Mouse (Mus musculus): ENCODE measurements around the gene Stfa1. TPM values are rescaled to one million over a fixed set of nuclear protein-coding genes. Genes with fewer than 3 reads are reported as not detected.

Gene Stfa1
- not detected for polyA plus RNA-seq (2014; fragmentation: Illumina TruSeq; extraction: RNeasy Lipid Tissue Mini Kit (QIAGEN cat#74804); ENCODE audit: low read depth, low replicate concordance)

DNA sequence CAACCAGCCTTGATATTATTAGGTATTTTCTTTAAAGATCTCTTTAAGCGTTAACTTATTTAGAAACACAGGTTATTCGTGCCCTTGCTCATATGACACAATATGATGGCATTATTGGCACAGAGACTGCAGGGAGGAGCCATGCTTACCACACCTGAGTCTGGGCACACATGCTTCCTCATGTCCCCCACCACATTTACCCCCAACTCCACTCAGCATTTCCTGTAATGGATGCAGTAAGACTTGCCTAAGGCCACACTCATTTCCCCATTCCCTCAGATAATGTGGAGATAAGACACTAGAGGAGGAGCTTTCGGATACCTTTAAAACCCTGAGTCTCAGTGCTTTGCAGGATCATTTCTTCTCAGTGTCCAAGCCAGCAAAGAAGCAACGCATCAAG is at the start of gene Stfa1:
Gene Stfa1 (plus strand): TSS at position 156 of the 400 bp plus-strand sequence.

GRCm38 (mm10) chr16:36334232-36334631 is 57.5 kb downstream of the Stfa1 start, which contains the start of gene BC117090:
Gene BC117090, minus strand, starts transcription at chr16:36334332.

Other genes starting within 250 kb of the Stfa1 start
- gene Wdr5b, start 235.8 kb upstream of the Stfa1 start, polyA plus RNA-seq (2014; fragmentation: Illumina TruSeq; extraction: RNeasy Lipid Tissue Mini Kit (QIAGEN cat#74804); ENCODE audit: low read depth, low replicate concordance), result 5.3 TPM
- 263 TPM for gene Fam162a, start 205.4 kb upstream of the Stfa1 start, polyA plus RNA-seq (2014; fragmentation: Illumina TruSeq; extraction: RNeasy Lipid Tissue Mini Kit (QIAGEN cat#74804); ENCODE audit: low read depth, low replicate concordance)
- 34.3 TPM for gene Ccdc58, start 205.3 kb upstream of the Stfa1 start, polyA plus RNA-seq (2014; fragmentation: Illumina TruSeq; extraction: RNeasy Lipid Tissue Mini Kit (QIAGEN cat#74804); ENCODE audit: low read depth, low replicate concordance)
- not detected for gene Csta1, start 145.7 kb upstream of the Stfa1 start, polyA plus RNA-seq (2014; fragmentation: Illumina TruSeq; extraction: RNeasy Lipid Tissue Mini Kit (QIAGEN cat#74804); ENCODE audit: low read depth, low replicate concordance)
- not detected for gene Stfa2l1, start 120.1 kb upstream of the Stfa1 start, polyA plus RNA-seq (2014; fragmentation: Illumina TruSeq; extraction: RNeasy Lipid Tissue Mini Kit (QIAGEN cat#74804); ENCODE audit: low read depth, low replicate concordance)
- gene Gm5483, start 92.7 kb upstream of the Stfa1 start, polyA plus RNA-seq (2014; fragmentation: Illumina TruSeq; extraction: RNeasy Lipid Tissue Mini Kit (QIAGEN cat#74804); ENCODE audit: low read depth, low replicate concordance), result not detected
- not detected for gene Gm5416, start 66.5 kb upstream of the Stfa1 start, polyA plus RNA-seq (2014; fragmentation: Illumina TruSeq; extraction: RNeasy Lipid Tissue Mini Kit (QIAGEN cat#74804); ENCODE audit: low read depth, low replicate concordance)
- not detected for gene 2010005H15Rik, start 55.5 kb upstream of the Stfa1 start, polyA plus RNA-seq (2014; fragmentation: Illumina TruSeq; extraction: RNeasy Lipid Tissue Mini Kit (QIAGEN cat#74804); ENCODE audit: low read depth, low replicate concordance)
- gene BC117090, start 57.4 kb downstream of the Stfa1 start, polyA plus RNA-seq (2014; fragmentation: Illumina TruSeq; extraction: RNeasy Lipid Tissue Mini Kit (QIAGEN cat#74804); ENCODE audit: low read depth, low replicate concordance), result not detected
- gene BC100530, start 90.8 kb downstream of the Stfa1 start, polyA plus RNA-seq (2014; fragmentation: Illumina TruSeq; extraction: RNeasy Lipid Tissue Mini Kit (QIAGEN cat#74804); ENCODE audit: low read depth, low replicate concordance), result not detected
- gene Stfa2, start 131.5 kb downstream of the Stfa1 start, polyA plus RNA-seq (2014; fragmentation: Illumina TruSeq; extraction: RNeasy Lipid Tissue Mini Kit (QIAGEN cat#74804); ENCODE audit: low read depth, low replicate concordance), result not detected
- not detected for gene Stfa3, start 178.4 kb downstream of the Stfa1 start, polyA plus RNA-seq (2014; fragmentation: Illumina TruSeq; extraction: RNeasy Lipid Tissue Mini Kit (QIAGEN cat#74804); ENCODE audit: low read depth, low replicate concordance)

Measured in heart, adult 10 weeks (tissue).